Mouse (Mus musculus) inflammation-experienced regulatory T-cells, adult 6 months (primary cell): ENCODE data around the gene Ntn4. TPM values are rescaled to one million over a fixed set of nuclear protein-coding genes. Genes with fewer than 3 reads are reported as not detected.

Source experiments
- ATAC-seq: one replicate; pipeline ENCODE4 v1.8.0; 2017
- polyA plus RNA-seq, 3 experiments: library from polyadenylated mRNA; unstranded; fragments of 100-300 nt; shearing (Covaris generic); gene quantifications; one replicate each; pipeline ENCODE4 v1.2.1; 2017

Gene Ntn4
- polyA plus RNA-seq, 3 experiments from 2014 or later: 0.15 to 2.1 TPM; not detected in 1

- ATAC-seq: no peak
Measured at GRCm38 (mm10) chr10:93641821-93642746, 1.6 kb downstream of the Ntn4 start.

DNA sequence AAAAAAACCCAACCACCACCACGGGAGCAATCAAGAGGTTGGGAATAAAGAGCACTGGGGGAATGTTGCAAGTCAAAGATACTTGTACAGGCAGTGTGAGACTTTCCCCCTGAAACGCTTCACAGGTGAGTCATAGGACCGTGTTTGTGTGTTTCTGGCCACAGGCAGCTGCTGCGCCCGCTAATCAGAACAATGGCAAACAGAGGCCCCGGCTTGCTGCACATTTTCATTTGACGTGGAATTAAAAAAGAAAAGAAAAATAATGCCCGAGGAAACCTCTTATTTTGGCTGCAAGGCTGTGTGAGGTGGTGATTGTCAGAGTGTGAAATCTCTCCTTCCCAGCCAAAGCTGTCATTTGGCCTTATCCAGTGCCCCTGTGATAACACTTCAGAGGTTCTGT lies 2.4 kb downstream of the Ntn4 start:
- ATAC-seq: no peak

DNA sequence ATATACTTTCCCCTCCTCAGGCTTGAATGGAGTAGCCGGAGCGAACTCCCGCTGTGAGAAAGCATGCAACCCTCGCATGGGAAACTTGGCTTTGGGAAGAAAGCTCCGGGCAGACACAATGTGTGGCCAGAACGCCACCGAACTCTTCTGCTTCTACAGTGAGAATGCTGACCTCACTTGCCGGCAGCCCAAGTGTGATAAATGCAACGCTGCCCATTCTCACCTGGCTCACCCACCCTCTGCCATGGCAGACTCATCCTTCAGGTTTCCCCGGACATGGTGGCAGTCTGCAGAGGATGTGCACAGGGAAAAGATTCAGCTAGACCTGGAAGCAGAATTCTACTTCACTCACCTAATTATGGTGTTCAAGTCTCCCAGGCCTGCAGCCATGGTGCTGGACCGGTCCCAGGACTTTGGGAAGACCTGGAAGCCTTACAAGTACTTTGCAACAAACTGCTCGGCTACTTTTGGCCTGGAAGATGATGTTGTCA lies 4.0 kb downstream of the Ntn4 start:
- ATAC-seq: no peak

- ATAC-seq: no peak
Measured at GRCm38 (mm10) chr10:93647655-93648561, 7.4 kb downstream of the Ntn4 start.

DNA sequence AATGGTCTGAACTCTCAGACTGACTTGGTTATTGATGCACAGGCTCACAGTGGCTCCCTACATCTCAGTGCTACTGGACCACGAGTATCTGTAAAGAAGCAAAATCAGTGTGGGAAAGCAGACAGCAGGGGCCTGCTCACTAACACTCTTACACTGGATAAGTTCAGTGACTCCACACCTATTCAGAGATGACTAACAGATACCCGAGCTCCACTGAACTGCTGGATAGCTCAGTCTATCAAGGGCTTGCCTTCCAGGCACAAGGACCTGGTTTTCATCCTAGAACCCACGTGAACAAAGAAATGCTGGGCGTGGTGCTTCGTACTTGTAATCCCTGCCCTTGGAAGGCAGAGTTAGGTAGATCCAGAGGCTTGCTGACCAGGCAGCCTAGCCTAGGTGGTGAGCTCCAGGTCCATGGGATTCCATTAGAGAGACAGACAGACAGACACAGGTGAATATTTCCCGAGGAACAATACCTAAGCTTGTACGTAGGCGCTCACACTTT lies 8.2 kb downstream of the Ntn4 start:
- ATAC-seq: no peak

DNA sequence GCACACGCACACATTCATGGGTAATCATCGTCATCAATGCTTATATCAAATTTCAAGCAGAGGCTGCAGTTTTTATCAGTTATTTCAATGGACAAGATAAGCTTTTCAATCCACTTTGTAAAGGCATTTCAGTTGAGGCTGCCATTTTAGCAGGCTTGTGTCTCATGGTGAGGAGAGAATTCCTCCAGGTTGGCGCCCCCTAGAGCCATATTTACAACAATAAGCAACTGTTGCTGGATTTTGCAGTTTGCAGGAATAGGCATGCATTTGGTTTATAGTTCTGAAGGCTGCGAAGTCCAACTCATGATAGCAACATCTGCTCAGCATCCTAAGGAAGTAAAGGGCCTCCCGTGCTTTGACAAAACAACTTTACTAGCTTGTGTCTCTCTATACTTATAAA lies 8.6 kb downstream of the Ntn4 start:
- no peak for ATAC-seq

GRCm38 (mm10) chr10:93649600-93649999 lies 9.1 kb downstream of the Ntn4 start:
- ATAC-seq: no peak

DNA sequence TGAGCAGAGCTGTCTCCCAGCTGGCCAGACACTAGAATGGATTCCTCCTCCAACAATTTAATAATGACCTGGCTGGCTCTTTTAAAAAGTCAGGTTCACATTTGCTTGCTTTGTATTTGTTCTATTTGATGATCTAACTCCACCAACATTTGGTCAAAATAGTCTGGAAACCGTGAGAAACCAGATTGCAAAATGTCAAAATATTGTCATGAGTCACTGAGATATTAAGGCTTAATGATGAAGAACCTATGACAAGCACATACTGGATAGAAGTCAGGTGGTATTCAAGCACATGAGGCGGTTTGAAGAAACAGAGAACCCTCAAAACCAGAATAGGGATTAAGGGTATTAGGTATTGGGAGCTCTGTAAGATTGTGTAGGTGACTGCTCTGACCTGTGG lies 12.8 kb downstream of the Ntn4 start:
- ATAC-seq: no peak

DNA sequence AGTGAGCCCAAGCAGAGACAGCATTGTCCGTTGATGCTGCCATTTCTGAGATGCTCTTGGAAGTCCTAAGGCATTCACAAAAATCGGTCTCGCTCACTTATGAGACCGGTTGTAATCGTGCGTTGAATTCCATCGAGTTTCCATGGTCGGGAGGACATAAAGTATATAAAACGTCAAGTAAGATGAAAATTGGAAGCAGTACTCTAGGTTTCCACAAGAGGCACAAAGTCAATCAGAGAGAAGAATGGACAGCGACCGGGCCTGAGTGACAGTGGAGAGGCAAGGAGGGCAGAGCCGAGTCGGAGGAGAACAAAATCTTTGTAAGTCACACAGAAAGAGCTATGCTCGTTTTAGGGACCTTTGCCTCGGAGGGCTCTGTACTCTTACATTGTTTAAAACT lies 14.9 kb downstream of the Ntn4 start:
- ATAC-seq: no peak

GRCm38 (mm10) chr10:93659792-93660191 lies 19.3 kb downstream of the Ntn4 start:
- ATAC-seq: no peak

DNA sequence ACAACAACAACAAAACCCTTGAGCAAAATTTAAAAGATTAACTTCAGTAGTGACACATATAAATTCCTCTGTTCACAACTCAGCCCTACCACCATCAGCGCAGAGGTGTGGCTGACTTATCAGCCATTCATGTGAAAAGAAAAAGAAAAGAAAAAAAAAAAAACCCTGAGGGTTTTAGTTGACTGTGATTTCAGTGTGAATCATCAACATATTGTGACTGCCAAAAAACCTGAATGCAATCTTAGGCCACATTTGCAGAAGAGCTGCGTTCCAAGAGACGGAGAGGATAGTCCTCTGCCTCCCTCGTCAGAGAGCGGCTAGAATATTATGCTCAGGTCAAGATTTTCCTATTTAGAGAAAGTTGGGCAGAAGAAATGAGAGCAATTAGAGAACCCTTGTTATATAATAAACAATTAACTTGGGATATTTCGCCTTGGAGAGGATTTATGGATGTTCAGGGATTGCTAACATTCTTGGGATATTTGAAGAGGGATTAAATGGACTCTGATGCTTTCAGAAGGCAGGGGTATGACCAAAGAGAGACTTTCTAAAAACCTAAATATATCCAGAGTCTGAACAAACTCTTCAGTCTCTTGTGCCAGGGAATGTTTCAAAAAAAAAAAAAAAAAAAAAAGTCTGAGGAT lies 21.0 kb downstream of the Ntn4 start:
- no peak for ATAC-seq

GRCm38 (mm10) chr10:93662018-93662417 lies 21.5 kb downstream of the Ntn4 start:
- ATAC-seq: no peak

GRCm38 (mm10) chr10:93666222-93666621 lies 25.7 kb downstream of the Ntn4 start:
- ATAC-seq: no peak

- ATAC-seq: no peak
Measured at GRCm38 (mm10) chr10:93666996-93667395, 26.5 kb downstream of the Ntn4 start.

- peak; percentile 56 for ATAC-seq
Measured at GRCm38 (mm10) chr10:93672646-93673479, 32.4 kb downstream of the Ntn4 start.

DNA sequence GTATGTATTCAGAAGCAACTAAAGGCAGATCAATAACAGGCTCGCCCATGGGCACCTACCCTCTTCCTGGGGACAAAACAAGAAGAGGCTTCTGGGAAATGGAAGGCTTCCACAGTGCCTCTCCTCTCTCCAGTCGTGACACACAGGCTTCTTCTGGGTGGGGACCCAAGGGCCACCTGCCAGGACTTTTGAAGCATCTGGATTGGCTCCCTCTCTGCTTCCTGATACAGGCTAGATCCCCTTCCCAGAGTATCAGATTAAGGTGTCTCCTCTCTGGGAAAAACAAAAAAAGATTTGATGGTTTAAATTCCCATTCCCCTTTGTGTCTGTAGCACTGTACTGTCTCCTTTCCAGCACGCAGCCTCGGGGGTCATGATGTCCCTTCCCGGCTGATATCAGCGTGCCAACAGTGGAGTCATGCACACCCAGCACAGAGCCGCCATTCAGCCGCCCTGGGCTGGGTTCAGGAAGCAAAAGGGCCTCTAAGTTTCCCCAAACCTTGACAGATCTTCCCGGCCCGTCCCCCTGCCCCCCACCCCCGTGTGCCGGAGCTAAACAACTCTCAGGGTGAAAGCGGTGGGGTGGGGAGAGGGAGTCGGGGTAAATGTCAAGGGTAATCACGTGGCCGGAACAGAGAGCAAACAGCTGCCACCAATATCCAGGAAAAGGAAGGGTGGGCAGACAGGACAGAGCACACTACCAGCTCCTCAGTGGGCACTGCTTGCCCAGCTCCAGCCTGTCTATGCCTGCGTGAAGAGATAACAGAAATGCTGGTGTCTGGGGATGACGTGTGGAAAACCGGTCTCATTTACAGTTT lies 38.9 kb downstream of the Ntn4 start:
- ATAC-seq: no peak

- no peak for ATAC-seq
Measured at GRCm38 (mm10) chr10:93680680-93681377, 40.3 kb downstream of the Ntn4 start.

DNA sequence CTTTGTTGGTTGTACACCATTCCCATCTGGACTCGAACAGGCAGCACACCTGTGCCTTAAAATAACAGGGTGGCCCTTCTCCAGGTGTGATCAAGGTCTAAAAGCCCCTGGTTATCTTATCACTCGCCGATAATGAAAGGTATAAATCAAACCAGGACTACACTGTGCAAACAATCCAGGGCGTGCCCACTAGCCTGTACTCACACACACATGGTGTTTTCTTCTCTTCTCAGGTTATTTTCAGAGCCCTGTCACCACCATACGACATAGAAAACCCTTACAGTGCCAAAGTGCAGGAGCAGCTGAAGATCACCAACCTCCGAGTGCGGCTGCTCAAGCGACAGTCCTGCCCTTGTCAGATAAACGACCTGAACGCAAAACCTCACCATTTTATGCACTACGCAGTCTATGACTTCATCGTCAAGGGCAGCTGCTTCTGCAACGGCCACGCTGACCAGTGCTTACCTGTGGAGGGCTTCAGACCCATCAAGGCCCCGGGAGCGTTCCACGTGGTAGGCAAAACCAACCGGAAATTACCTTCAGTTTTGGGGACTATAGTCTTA lies 41.8 kb downstream of the Ntn4 start:
- no peak for ATAC-seq

DNA sequence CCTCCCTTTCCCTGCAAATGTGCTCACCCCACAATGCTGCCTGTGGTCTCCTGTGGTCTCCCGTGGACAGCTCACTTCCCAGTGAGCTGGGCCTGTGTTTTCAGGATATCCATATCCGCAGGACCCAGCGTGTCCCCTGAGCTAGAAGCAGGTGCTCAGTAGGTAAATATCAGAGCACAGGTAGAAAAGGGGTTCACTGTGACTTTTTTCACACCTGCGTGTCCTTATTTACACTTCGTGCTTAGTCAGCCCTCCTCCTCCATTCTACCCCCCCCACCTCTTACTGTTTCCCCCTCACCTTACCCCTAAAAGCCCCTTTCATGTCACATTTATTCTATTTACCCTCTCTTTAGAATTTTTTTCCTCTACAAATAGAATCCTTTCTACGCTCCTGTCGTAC lies 42.7 kb downstream of the Ntn4 start:
- no peak for ATAC-seq

DNA sequence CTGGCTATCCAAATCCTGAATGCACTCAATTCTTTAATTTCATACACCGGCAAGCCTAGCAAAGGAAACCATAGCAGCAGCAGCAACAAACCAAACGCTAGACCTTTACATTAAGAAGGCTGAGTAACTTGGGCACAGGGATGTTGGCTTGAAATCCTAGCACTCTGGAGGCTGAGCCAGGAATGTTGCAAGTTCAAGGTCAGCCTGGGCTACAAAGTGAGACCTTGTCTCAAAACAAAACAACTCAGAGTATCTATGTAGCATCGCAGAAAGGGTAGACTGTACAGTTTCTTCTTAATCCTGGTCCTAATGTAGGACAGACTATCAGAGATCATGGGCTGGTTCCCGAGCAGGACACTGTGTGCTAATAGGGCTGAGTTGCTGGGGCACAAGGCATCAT lies 43.4 kb downstream of the Ntn4 start:
- no peak for ATAC-seq
